In genomic region chr13:97667313-97667712, GRCm38 (mm10) we compare ENCODE assay signal across 19 mouse cellular contexts.
DNase-seq lines count a peak whose midpoint lies in the region; ATAC-seq lines count a peak whose summit lies in the region.
"Had no signal": no experiment of that assay in that cellular context is flagged by ENCODE, and none has a peak within 500 bp of the region (broad histone marks: within the 10 kb centered on the region; RNA-seq: fewer than 3 reads in every experiment).

No protein-coding gene starts in this region.

- H3K4me1 ChIP-seq in midbrain, embryonic 15.5 days = peaks cover 25% of the 10 kb centered on the region
- H3K4me1 ChIP-seq: liver, embryonic 12.5 days; megakaryocyte, embryonic 14.5 days had no signal

- intact Hi-C loops in left cerebral cortex, postnatal 14 days (cut with DNase I) = no loop called here

- no peak for DNase-seq in frontal cortex, postnatal 10 days (ENCODE audit: low spot score in 2 of 2)
- DNase-seq in right cerebral cortex, adult 18-20 months = peak; percentile 77
- DNase-seq in right cerebral cortex, postnatal 25 days = no peak
- DNase-seq in left cerebral cortex, postnatal 14 days (ENCODE audit: low spot score in 2 of 2) = peak; percentile 64 to 69
- DNase-seq: cerebellum, adult 9-10 months; gastrocnemius, postnatal 25 days; kidney, adult 11 months; lung, adult 2 months; midbrain, embryonic 14.5 days; thymus, postnatal 25 days had no signal

- 80% methylated on average over 7 of the region's 7 CpGs for WGBS in midbrain, embryonic 15.5 days

- no peak overlapping the region for H3K9ac ChIP-seq in midbrain, embryonic 15.5 days
- H3K9ac ChIP-seq: embryonic facial prominence, embryonic 13.5 days; limb, embryonic 12.5 days; liver, embryonic 12.5 days had no signal

- H3K4me2 ChIP-seq in midbrain, embryonic 15.5 days = no peak overlapping the region
- H3K4me2 ChIP-seq: embryonic facial prominence, embryonic 13.5 days; limb, embryonic 12.5 days; liver, embryonic 12.5 days had no signal

- no peaks in the 10 kb centered on the region for H3K27me3 ChIP-seq in midbrain, embryonic 15.5 days (replicated peaks)
- H3K27me3 ChIP-seq: embryonic facial prominence, embryonic 13.5 days; limb, embryonic 12.5 days had no signal

- H3K36me3 ChIP-seq in midbrain, embryonic 15.5 days (replicated peaks) = no peaks in the 10 kb centered on the region
- H3K36me3 ChIP-seq: embryonic facial prominence, embryonic 13.5 days; hindbrain, embryonic 10.5 days; limb, embryonic 12.5 days; liver, embryonic 12.5 days had no signal

- no peak overlapping the region for H3K4me3 ChIP-seq in midbrain, embryonic 15.5 days
- H3K4me3 ChIP-seq: embryonic facial prominence, embryonic 13.5 days; hindbrain, embryonic 10.5 days; limb, embryonic 12.5 days; liver, embryonic 12.5 days; megakaryocyte, embryonic 14.5 days; myocyte had no signal

- no peak overlapping the region for H3K27ac ChIP-seq in midbrain, embryonic 15.5 days
- H3K27ac ChIP-seq: hindbrain, embryonic 10.5 days; limb, embryonic 12.5 days; liver, embryonic 12.5 days had no signal

- no peaks in the 10 kb centered on the region for H3K9me3 ChIP-seq in midbrain, embryonic 15.5 days
- H3K9me3 ChIP-seq: embryonic facial prominence, embryonic 13.5 days; hindbrain, embryonic 10.5 days; limb, embryonic 12.5 days; liver, embryonic 12.5 days; megakaryocyte, embryonic 14.5 days had no signal

- peak; percentile 92 for ATAC-seq in frontal cortex, adult (ENCODE audit: low TSS enrichment)
- ATAC-seq in CD4-positive, CD25-positive, alpha-beta regulatory T cell, adult 4 months = no peak
- ATAC-seq in midbrain, embryonic 15.5 days (replicated peaks) = no peak
- ATAC-seq: liver, embryonic 12.5 days had no signal

Comparison
In these comparisons a context has a peak if more than half of its experiments do, and no peak if none do; other contexts are left out.
1. DNase-seq: peak in right cerebral cortex, adult 18-20 months (single experiment) and left cerebral cortex, postnatal 14 days (2 of 2); none in frontal cortex, postnatal 10 days (0 of 2) and right cerebral cortex, postnatal 25 days (single experiment).